Mouse (Mus musculus): ENCODE data around the gene Mylk3.

DNA sequence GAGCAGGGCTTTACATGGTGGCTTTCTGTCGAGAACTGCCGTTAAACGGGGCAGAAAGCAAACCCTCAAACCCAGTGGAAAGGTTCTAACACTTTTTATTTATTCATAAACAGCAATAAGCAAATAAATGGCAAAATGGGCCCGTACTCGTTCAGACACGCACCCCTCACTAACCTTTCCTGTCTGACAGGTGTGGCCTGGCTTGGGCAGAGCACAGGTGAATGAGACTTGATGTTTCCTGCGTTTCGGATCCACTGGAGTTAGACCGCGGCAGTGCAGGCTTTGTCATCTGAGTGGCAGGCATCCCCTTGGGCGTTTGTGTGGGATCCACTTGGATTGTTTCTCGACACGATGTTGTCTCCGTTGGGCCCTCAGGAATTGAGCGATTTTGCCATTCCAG lies 64.2 kb downstream of the Mylk3 start:
- TF ChIP-seq EP300 (IDR thresholded peaks at IDR 0.05) = no peak
- no peak for TF ChIP-seq CTCF (IDR thresholded peaks at IDR 0.05)
